Mouse (Mus musculus): ENCODE measurements around the gene Ulk4.

Gene Ulk4

GRCm38 (mm10) chr9:121176350-121176749, 100.6 kb downstream of the Ulk4 start:
- DNase-seq = no peak

DNA sequence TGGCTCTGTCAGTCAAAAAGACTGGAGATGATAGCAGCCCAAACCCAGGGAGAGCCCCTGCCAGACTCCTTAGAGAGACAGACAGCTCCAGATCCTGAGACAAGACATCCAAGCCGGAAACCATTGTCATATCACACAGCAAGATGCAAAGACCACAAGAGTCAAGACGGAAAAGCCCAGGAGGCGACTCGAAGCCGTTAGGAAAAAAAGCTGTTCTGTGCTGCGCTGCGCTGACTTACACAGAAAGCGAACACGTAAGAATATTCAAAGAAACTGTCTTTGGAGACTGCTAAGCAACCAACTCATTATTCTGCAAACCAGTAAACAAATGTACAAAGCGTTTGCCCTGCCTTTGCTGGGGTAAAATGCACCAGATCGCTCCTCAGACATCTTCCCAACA, 101.8 kb downstream of the Ulk4 start:
- DNase-seq = no peak

DNA sequence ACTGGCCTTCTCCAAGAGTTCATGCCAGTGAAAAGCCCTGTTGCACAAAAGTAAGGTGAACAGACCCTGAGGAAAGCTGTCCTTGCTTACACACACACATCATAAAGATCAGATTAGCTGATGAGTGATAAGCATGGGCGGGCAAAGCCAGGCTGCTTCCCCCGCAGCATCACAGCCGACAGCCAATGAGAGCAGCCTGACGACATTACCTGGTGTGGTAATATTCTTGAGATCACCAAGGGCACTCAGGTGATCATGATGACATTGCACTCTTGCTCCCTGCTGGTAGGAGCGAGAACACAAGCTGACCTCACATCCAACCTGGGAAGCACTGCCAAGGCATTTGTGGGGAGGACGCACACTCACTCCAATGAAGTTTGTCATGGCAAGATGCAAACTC, 104.9 kb downstream of the Ulk4 start:
- no peak for DNase-seq

- DNase-seq = no peak
These were observed 105.4 kb downstream of the Ulk4 start for GRCm38 (mm10) chr9:121171609-121172008.

DNA sequence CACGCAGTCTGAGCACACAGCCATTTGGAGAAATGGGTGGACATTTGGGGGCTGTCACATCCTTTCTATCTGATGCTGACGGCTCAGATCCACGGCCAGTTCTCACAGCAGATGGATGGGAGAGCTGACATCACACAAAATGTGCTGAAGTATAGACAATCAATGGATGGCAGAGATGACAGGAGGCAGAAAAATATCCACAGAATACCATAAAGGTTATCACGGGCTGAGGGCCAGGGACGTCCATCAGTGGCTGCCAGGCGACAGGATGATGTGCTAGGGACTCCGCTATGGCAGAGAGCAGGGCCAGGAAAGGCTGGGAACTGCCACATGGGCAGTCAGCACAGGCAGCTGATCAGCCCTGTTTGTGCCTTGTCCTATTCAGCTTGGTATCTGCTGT, 112.4 kb downstream of the Ulk4 start:
- DNase-seq = no peak

DNA sequence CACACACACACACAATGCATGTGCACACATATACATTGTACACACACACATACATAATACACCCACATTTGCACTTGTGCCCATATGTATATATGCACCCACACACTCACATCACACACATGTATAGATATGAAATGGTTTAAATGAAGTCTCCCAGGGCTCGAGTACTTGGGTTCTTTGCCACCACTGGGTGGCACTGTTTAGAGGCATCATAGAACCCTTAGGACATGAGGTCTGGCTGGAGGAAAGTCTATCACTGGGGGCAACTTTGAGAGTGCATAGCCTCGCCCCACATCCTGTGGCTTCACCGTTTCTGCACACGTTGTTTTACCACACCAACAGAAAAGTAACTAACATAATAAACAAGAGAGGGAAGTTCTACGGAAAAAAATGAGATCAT, 114.2 kb downstream of the Ulk4 start:
- no peak for DNase-seq

GRCm38 (mm10) chr9:121161818-121162565, 115.0 kb downstream of the Ulk4 start:
- peak; percentile 14 for DNase-seq

- no peak for DNase-seq
These were observed 120.7 kb downstream of the Ulk4 start for GRCm38 (mm10) chr9:121156253-121156831.

DNA sequence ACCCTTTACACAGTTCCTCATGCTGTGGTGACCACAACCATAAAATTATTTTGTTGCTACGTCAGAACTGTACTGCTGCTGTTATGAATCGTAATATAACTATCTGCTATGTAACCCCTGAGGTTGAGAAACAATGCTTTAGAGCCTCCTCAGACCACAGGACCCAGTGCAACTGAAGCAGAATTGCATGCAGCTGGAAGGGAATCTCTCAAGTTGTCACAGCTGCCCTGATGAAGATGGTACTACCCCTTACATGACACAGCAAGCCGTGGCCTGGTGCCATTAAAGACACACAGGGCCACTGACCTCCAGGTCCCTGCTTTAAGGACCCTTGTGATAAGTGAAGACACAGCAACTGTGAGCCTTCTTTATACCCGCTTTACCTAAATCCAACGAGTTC, 123.7 kb downstream of the Ulk4 start:
- DNase-seq = no peak

GRCm38 (mm10) chr9:121148602-121149001, 128.4 kb downstream of the Ulk4 start:
- no peak for DNase-seq

GRCm38 (mm10) chr9:121143208-121143607, 133.8 kb downstream of the Ulk4 start:
- no peak for DNase-seq

DNA sequence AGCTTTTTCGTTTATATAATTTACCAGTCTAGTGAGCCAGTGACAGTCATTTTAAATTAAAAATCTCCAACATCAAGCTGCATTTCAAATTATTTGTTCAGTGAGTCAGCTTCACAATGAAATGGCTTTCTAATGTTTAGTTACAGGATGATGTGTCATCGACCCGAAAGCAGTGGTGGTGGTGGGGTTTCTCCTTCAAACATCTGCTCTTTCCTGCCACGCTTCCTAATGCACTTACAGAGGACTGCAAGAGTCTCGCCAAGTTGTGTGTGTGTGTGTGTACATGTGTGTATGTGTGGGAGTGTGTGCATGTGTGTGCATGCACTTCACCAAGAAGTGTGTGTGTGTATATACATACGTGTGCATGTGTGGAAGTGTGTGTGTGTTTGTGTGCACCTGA, 144.4 kb downstream of the Ulk4 start:
- no peak for DNase-seq

DNA sequence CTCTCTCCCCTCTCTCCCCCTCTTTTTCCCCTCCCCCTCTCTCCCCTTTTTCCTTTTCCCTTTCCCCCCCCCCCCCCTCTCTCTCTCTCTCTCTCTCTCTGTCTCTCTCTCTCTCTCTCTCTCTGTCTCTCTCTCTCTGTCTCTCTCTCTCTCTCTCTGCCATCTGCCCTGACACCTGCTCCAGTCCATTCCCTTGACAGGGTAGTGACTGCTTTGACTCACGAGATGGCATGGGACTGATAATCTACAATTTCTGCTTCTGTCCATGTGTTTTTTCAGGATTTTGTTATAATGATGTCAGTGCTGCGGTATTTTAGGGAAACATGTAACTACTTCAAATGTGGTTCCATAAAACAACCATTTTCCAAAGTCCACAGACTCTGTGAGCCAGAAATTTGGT, 147.5 kb downstream of the Ulk4 start:
- DNase-seq = no peak

DNA sequence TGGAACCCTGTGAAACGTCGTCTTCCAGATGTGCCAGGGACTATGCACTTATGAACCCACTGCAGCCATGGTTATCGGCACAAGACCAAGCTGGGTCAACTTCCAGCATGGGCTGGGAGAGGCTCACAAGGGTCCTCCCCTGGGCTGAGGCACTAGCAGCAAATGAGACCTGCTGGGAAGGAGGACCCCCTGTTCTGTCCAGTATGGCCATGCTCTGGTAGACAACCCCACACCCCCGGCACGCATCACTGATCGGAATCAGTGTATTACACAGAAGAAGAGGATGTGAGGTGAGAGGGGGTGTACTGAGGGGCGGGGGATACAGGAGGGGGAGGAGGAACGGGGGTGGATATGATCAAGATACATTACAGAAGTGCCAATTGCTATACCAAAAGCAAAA, 148.1 kb downstream of the Ulk4 start:
- no peak for DNase-seq

- no peak for DNase-seq
These were observed 150.0 kb downstream of the Ulk4 start for GRCm38 (mm10) chr9:121127025-121127424.

- no peak for DNase-seq
These were observed 152.3 kb downstream of the Ulk4 start for GRCm38 (mm10) chr9:121124705-121125104.

DNA sequence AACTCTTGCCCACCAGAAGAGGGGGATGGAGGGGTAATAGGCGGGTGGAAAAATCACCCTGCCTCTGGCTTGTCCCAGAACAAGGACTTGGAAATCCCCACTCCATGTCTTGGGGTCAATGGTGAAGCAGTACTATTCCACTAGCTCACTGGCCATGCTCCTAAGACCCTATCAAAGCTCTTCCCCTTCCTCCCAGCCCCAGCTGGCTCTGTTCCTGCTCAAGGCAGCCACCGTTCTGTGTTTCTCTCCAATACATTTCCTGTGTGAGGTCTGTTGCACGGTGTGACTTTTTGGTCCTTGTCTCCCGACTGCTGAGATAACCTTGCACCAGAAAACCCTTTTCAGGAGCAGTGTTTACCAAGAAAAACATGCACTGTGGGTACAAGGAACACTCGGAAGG, 155.0 kb downstream of the Ulk4 start:
- no peak for DNase-seq

DNA sequence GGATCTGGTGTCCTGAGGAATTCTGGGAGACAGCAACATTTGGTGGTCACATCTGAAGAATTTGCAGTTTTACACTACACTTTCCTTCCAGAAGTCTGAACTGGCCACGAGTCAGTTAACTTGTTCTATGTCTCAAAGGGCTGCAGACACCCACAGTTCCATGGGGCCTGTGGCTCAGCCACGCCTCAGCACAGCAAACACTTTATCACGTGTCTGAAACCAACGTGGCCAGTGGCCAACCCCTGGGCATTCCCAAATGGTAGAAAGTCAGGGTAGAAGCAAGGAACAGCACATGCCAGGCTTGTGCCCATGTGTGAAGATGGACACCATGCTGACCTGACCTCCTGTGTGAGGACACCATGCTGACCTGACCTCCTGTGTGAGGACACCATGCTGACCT, 159.1 kb downstream of the Ulk4 start:
- DNase-seq = no peak

GRCm38 (mm10) chr9:121112131-121112530, 164.9 kb downstream of the Ulk4 start:
- no peak for DNase-seq

- no peak for DNase-seq
These were observed 168.9 kb downstream of the Ulk4 start for GRCm38 (mm10) chr9:121108110-121108509.

- peak; percentile 98 for DNase-seq
These were observed 169.4 kb downstream of the Ulk4 start for GRCm38 (mm10) chr9:121107643-121108042.

- no peak for DNase-seq
These were observed 169.9 kb downstream of the Ulk4 start for GRCm38 (mm10) chr9:121107101-121107500.

DNA sequence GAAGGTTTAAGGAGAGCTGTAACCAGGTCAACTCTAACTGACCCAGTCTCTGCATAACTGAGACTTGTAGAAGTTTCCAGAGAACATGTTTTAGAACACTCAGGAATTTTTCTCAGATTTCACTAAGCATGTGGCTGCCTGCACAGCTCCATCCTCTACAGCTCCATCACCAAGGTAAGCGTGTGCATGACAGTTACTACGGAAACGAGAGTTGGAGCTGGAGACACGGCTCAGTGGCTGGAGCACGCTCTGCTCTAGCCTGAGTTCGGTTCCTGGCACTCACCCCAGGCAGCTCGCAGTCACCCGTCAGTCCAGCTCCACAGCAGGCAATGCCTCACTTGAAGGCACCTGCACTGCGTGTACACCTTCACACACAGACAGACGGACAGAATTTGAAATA, 175.5 kb downstream of the Ulk4 start:
- no peak for DNase-seq

GRCm38 (mm10) chr9:121099453-121099852, 177.5 kb downstream of the Ulk4 start:
- no peak for DNase-seq

GRCm38 (mm10) chr9:121093760-121094159, 183.2 kb downstream of the Ulk4 start:
- DNase-seq = no peak
